Mouse (Mus musculus): ENCODE data around the gene Arid1b.

The Arid1b gene

GRCm38 (mm10) chr17:4993840-4994503 lies at the start of gene Arid1b:
Arid1b (plus strand) TSS chr17:4994332.
- in situ Hi-C loops (cut with MseI, MboI): loop anchor here in 1 of 2 experiments (10.0 kb wide), 1 partner anchor 89 kb away; no protein-coding TSS in a partner anchor

GRCm38 (mm10) chr17:4945311-4945751 lies 48.8 kb upstream of the Arid1b start:
- in situ Hi-C loops (cut with MseI, MboI): no loop called here

GRCm38 (mm10) chr17:4945871-4946331 lies 48.2 kb upstream of the Arid1b start:
- in situ Hi-C loops (cut with MseI, MboI): no loop called here

GRCm38 (mm10) chr17:4946421-4946974 lies 47.6 kb upstream of the Arid1b start:
- in situ Hi-C loops (cut with MseI, MboI): no loop called here

- in situ Hi-C loops (cut with MseI, MboI): no loop called here
These were observed 47.1 kb upstream of the Arid1b start for GRCm38 (mm10) chr17:4947013-4947412.

- in situ Hi-C loops (cut with MseI, MboI): no loop called here
These were observed 46.7 kb upstream of the Arid1b start for GRCm38 (mm10) chr17:4947439-4947838.

GRCm38 (mm10) chr17:4948501-4948900 lies 45.6 kb upstream of the Arid1b start:
- in situ Hi-C loops (cut with MseI, MboI): no loop called here

GRCm38 (mm10) chr17:4954431-4954830 lies 39.7 kb upstream of the Arid1b start:
- in situ Hi-C loops (cut with MseI, MboI): no loop called here

- in situ Hi-C loops (cut with MseI, MboI): no loop called here
These were observed 29.8 kb upstream of the Arid1b start for GRCm38 (mm10) chr17:4964192-4964877.

- in situ Hi-C loops (cut with MseI, MboI): no loop called here
These were observed 26.9 kb upstream of the Arid1b start for GRCm38 (mm10) chr17:4967201-4967600.

GRCm38 (mm10) chr17:4968035-4968434 lies 26.1 kb upstream of the Arid1b start:
- in situ Hi-C loops (cut with MseI, MboI): no loop called here

GRCm38 (mm10) chr17:4968878-4969277 lies 25.3 kb upstream of the Arid1b start:
- in situ Hi-C loops (cut with MseI, MboI): no loop called here

GRCm38 (mm10) chr17:4972261-4972660 lies 21.9 kb upstream of the Arid1b start:
- in situ Hi-C loops (cut with MseI, MboI): no loop called here

- in situ Hi-C loops (cut with MseI, MboI): no loop called here
These were observed 19.4 kb upstream of the Arid1b start for GRCm38 (mm10) chr17:4974736-4975135.

GRCm38 (mm10) chr17:4980151-4980550 lies 14.0 kb upstream of the Arid1b start:
- in situ Hi-C loops (cut with MseI, MboI): no loop called here

GRCm38 (mm10) chr17:4982819-4983218 lies 11.3 kb upstream of the Arid1b start:
- in situ Hi-C loops (cut with MseI, MboI): no loop called here

- in situ Hi-C loops (cut with MseI, MboI): no loop called here
These were observed 9.4 kb upstream of the Arid1b start for GRCm38 (mm10) chr17:4984691-4985090.

- in situ Hi-C loops (cut with MseI, MboI): loop anchor here in 1 of 2 experiments (10.0 kb wide), 1 partner anchor 86 kb away; no protein-coding TSS in a partner anchor
These were observed 3.1 kb upstream of the Arid1b start for GRCm38 (mm10) chr17:4990911-4991560.

- in situ Hi-C loops (cut with MseI, MboI): loop anchor here in 1 of 2 experiments (10.0 kb wide), 1 partner anchor 87 kb away; no protein-coding TSS in a partner anchor
These were observed 2.5 kb upstream of the Arid1b start for GRCm38 (mm10) chr17:4991600-4991999.

- in situ Hi-C loops (cut with MseI, MboI): loop anchor here in 1 of 2 experiments (10.0 kb wide), 1 partner anchor 89 kb away; no protein-coding TSS in a partner anchor
These were observed 664 bp upstream of the Arid1b start for GRCm38 (mm10) chr17:4993497-4993839.

- in situ Hi-C loops (cut with MseI, MboI): loop anchor here in 1 of 2 experiments (10.0 kb wide), 1 partner anchor 90 kb away; no protein-coding TSS in a partner anchor
These were observed 326 bp downstream of the Arid1b start for GRCm38 (mm10) chr17:4994504-4994812.

Data from mouse trophoblast stem cell (cell line).